Mouse (Mus musculus): Measurements from ENCODE around the gene Tm7sf2.
"Not testable (repeated sequence)": the region's sequence is repeated elsewhere in the genome, so short reads cannot be mapped to it uniquely, and the experiment has no call there.

The Tm7sf2 gene

DNA sequence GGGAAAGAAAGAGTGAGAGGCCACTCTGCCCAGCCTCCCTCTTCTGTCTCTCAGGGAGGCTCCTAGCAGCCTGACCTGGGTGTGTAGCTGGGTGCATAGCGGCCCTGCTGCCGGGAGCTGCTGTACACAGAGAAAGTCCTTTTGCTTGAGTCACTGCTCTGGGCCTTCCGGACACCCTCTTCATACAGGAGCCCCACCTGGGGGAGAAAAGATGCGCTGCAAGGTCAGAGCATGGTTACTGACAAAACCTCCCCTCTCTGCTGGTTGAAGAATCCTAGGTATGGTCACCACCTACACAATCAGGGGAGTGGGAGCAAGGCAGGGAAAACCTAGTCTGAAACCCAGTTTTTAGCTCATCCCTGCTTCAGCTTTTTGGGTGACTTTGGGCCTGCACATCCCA lies 778 bp upstream of the Tm7sf2 start:
- DNase-seq: no peak

DNA sequence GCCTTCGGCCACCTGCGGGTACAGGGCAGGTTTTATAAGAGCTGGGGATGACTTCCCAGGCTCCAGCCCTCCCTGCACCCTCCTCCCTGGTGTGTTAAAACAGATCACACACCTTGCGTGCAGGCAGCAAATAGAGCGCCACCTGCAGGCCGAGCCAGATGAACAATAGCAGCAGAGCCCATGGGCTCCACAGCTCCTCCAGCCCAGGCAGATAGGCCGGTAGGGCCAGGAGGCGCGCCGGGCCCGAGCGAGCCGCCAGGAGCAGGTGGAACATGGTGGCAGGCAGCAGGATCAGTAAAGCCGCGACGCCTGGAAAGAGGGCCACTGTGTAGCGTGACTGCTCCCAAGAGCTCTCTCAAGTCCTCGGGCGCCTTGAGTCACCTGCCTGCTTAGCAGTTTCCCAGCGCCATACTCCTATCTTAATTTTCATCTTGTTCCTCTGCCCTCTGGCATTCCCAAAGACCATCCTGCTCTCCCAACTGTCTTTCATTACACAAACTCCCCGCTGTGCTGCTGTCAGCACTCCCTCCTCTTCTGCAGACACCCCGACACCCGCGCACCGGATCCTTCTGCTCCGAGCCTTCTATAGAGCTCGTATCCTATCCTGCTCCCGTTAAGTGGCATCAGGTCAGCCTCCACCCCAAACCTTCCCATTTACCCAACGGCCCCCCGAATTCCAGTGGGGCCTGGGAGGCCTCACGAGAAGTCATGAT lies 1.0 kb downstream of the Tm7sf2 start:
- peak; percentile 89 for DNase-seq

- DNase-seq: no peak
Measured at GRCm38 (mm10) chr19:6066571-6066970, 1.6 kb downstream of the Tm7sf2 start.

DNA sequence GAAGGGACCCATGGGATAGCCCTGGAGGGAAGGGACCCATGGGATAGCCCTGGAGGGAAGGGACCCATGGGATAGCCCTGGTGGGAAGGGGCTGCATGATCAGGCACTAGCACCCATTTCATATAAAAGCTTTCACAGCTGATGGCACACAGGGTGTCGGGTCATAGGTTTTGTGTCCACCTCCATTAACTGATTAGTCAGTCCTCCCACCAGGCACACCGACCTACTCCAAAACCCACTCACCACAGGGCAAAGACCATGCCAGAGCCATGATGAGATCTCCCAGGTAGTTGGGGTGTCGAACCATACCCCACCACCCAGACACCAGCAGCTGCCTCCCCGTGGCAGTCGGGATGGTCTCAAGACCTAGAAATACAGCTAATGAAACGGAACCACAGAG lies 5.1 kb downstream of the Tm7sf2 start:
- no peak for DNase-seq

DNA sequence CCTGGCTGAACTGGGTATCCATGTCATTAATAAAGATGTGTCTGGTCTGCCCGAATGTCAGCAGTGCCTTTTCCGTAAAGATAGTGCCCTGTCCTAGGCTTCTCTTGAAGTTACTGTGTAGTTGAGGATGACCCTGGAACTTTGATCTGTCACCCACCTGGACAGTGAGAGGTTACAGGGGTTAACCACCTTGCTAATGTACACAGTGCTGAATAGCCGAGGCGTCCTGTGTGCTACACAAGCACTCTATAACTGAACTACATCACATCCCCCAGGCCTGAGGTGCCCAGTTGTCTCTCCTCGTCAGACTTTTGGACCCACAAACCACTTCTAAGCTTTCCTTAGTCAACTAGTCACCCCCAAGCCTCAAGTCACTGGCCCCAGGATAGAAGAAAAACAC lies 5.8 kb downstream of the Tm7sf2 start:
- no peak for DNase-seq

DNA sequence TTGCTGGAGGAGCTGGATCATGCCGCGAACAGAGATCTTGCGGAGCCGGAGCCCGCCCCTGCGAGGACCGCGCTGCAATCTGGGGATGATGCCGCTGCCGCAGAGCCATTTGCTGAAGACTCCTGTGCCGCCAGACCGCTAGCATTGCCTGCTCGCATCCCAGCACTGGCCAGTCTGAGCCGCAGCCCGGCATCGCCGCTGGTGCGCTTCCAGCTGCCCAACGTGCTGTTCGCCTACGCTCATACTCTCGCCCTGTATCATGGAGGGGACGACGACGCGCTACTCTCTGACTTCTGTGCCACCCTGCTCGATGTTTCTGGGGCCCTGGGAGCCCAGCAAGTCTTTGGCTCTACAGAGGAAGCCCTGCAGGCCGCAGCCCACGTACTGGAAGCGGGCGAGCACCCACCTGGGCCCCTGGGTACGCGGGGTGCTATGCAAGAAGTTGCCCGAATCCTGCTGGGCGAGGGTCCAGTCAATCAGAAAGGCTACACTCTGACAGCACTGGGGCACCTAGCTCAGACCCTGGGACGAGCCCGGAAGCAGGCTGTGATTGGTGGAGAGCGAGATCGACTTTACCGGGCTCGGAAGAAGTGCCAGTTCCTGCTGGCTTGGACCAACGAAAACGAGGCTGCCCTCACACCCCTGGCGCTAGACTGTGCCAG lies 6.4 kb downstream of the Tm7sf2 start:
- DNase-seq: peak; percentile 73

GRCm38 (mm10) chr19:6061021-6061533 lies 7.1 kb downstream of the Tm7sf2 start, which contains the start of gene Znhit2:
Znhit2 (plus strand) TSS chr19:6061192.
- DNase-seq: peak; percentile 96

GRCm38 (mm10) chr19:6058966-6059365 lies 9.2 kb downstream of the Tm7sf2 start:
- no peak for DNase-seq

DNA sequence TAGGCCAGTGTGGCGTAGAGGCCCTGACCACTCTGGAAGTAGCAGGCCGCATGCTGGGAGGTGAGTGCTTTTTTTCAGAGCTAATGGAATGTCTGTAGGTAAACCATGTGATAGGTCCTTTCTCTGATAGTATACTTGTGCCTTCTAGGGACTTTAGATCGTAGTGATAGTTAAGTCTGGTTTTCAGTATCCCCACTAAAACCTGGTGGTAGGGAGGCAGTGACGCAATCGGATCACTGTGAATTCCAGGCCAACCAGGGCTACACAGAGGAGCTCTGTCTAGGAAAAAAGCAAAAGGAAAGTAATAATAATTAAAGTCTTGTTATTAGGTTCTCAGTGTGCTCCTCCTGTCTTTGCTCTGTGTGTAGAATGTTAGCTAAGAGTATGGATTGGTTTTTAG lies 9.7 kb downstream of the Tm7sf2 start:
- DNase-seq: no peak

DNA sequence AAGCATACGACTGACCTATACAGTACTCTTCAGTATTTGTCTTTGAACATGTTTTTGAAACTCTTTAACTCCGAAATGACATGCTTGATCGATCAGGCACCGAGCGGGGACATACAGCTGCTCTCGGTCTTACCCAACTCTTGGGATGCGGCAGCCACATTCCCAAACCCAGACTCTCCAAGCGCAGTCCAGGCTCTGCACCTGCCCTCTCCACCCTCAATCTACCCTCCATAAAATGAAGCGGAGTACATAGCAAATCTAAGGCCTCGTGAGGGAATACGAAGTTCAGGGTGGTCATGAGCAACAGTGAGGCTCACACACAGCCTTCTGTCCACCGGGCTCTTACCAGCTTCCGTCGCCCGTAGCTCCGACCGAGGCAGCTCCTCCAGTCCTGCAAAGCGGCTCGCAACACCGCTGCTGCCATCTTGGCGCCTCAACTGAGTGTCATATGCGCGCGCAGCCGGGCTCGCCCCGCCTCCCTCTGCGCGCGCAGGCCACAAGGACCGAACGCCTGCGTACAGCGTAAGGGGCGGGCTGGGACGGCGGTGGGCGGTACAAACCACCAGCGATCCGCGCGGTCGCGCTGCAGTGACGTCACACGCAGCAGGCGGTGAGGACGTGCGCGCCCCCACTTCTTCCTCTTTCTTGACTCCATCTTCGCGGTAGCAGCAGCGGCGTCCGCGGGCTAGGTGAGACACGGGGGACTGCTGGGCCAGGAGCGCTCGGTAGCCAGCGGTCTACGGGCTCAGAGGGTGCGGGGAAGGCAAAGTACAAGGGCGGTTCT lies 10.7 kb downstream of the Tm7sf2 start, which contains the start of the genes Mrpl49 and Fau:
TSS of gene Mrpl49 (minus strand) at position 473 of the 784 bp plus-strand sequence.
TSS of gene Fau (plus strand) at position 532 of the 784 bp plus-strand sequence.
- peak; percentile 100 for DNase-seq

- DNase-seq: no peak
Measured at GRCm38 (mm10) chr19:6056696-6057095, 11.5 kb downstream of the Tm7sf2 start.

DNA sequence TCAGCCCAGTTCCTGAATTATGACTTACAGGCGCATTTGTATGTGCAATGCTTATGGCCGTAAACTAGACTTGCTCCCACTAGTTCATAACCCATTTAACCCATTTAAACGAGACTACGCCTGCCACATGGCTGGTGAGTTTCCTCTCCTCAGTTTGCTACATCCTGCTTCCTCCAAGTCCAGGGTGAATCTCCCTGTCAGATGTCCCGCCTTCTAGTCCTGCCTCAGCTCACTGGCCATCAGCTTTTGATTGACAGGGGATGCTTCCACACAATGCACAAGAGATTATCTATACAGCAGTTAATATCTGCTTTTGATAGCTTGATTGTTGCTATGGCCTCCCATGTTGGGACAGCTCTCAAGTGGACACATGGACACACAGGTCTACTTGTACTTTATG lies 13.9 kb downstream of the Tm7sf2 start:
- no peak for DNase-seq

GRCm38 (mm10) chr19:6052516-6052915 lies 15.7 kb downstream of the Tm7sf2 start:
- DNase-seq: no peak

- no peak for DNase-seq
Measured at GRCm38 (mm10) chr19:6048681-6049410, 19.3 kb downstream of the Tm7sf2 start.

- no peak for DNase-seq
Measured at GRCm38 (mm10) chr19:6047899-6048166, 20.3 kb downstream of the Tm7sf2 start.

GRCm38 (mm10) chr19:6047154-6047898 lies 20.8 kb downstream of the Tm7sf2 start:
- DNase-seq: no peak

- peak; percentile 93 for DNase-seq
Measured at GRCm38 (mm10) chr19:6046294-6047153, 21.6 kb downstream of the Tm7sf2 start, which contains the start of gene Syvn1. Syvn1 (plus strand) TSS chr19:6046576.

GRCm38 (mm10) chr19:6045366-6046293 lies 22.5 kb downstream of the Tm7sf2 start:
- DNase-seq: no peak

- not testable (repeated sequence) for DNase-seq
Measured at GRCm38 (mm10) chr19:6044102-6044501, 24.1 kb downstream of the Tm7sf2 start.

GRCm38 (mm10) chr19:6042293-6042692 lies 25.9 kb downstream of the Tm7sf2 start:
- no peak for DNase-seq

Measured in kidney, postnatal 10 days (tissue).